Mouse (Mus musculus) kidney, adult 2 months (tissue): ENCODE measurements around the gene Cps1.

ENCODE experiments used
- CTCF ChIP-seq: fragments of 200-500 bp; conservative IDR thresholded peaks from 2 replicates; pipeline ENCODE4 v1.5.1; 2011; ENCODE audit warnings: low read depth, mild to moderate bottlenecking, control low read depth, low read length, moderate library complexity, mixed read lengths; ENCODE audit not compliant: insufficient read depth, insufficient read length
- POLR2A ChIP-seq: fragments of 200-500 bp; IDR thresholded peaks from one replicate; pipeline ENCODE4 v1.6.1; 2011; ENCODE audit warnings: low read depth, low read length, control low read depth

DNA sequence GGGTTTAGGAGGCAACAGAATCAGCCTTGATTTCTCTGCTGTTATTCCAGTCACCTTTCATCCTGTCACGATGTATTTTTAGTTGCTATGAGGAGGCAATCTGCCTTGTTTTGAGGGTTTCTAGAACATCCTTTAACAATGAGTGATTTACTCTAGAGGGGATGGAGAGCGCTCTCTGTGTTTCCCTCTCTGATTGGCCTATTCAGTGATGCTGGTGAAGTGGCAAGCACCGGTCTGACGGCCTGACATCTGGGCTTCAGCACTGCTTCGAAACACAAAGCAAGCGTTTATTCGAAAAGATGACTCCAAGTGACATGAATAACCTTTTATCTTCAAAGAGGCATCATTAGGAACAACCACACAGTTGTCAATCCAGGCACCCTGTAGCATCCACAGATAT is 100.8 kb downstream of the Cps1 start:
- no peak for TF ChIP-seq CTCF
- no peak for TF ChIP-seq POLR2A
